Mouse (Mus musculus): ENCODE data around the gene Dmp1. TPM values are rescaled to one million over a fixed set of nuclear protein-coding genes. Genes with fewer than 3 reads are reported as not detected.

Gene Dmp1
- polyA plus RNA-seq, 1 experiment from 2014 or later: 1.00 TPM

DNA sequence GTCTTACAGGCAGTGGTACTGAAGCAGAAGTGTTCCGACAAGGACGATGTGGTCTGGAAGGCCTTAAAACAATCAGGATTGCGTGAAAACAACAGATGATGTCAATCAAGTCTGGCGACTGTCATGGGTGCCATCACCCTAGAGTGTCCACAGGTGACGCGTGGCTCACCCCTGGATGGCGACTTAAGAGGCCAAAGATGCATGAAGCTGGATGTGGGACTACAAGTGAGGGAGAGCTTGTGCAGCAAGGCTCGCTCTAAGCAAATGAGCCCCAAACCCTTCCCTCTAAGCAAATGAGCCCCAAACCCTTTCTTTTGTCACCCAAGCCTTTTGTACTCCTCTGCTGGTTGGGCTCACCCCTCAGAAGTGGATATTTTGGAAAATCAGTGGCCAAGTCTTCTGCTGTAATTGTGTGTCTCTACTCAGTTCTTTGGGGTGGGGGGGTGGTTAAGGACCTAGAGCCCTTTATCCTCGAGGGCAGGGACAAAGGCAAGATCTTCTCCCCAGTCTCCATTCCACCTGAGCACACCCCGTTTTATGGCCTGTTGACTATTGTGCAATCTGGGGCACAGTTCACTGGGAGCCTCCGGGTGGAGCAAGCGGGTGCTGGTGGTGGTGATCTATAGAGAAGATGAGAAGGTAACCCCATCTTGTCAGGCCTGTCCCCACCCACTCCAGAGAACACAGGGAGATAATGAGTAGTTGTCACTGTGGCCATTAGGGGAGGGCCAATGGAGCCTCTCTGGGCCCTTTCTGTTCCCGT lies 60.8 kb downstream of the Dmp1 start:
- H3K4me1 ChIP-seq: no peaks in the 10 kb centered on the region
- no peak overlapping the region for H3K9ac ChIP-seq
- no peaks in the 10 kb centered on the region for H3K9me3 ChIP-seq
- H3K4me2 ChIP-seq: no peak overlapping the region
- H3K4me3 ChIP-seq: no peak overlapping the region
- no peaks in the 10 kb centered on the region for H3K36me3 ChIP-seq
- no peak for ATAC-seq (ENCODE audit: insufficient number of reproducible peaks, insufficient read depth, low FRiP score, low TSS enrichment, low read depth)
- no peaks in the 10 kb centered on the region for H3K27me3 ChIP-seq
- H3K27ac ChIP-seq: no peak overlapping the region
- 86% methylated on average over 13 of the region's 13 CpGs for WGBS

Other genes starting within 250 kb of the Dmp1 start
- gene Hsd17b13, start 225.2 kb upstream of the Dmp1 start, polyA plus RNA-seq (2015; fragmentation: Nextera tagmentation; extraction: Ambion mirVana): 0.54 TPM in 1 of 2 replicates, not detected in the other
- gene Hsd17b11, start 180.7 kb upstream of the Dmp1 start, polyA plus RNA-seq (2015; fragmentation: Nextera tagmentation; extraction: Ambion mirVana): 2.8 and 3.6 TPM in 2 replicates
- gene Nudt9, start 156.3 kb upstream of the Dmp1 start, polyA plus RNA-seq (2015; fragmentation: Nextera tagmentation; extraction: Ambion mirVana): 63.0 and 64.0 TPM in 2 replicates
- not detected in 2 replicates for gene Gm17660, start 125.0 kb upstream of the Dmp1 start, polyA plus RNA-seq (2015; fragmentation: Nextera tagmentation; extraction: Ambion mirVana)
- 46.6 and 53.7 TPM in 2 replicates for gene Sparcl1, start 88.9 kb upstream of the Dmp1 start, polyA plus RNA-seq (2015; fragmentation: Nextera tagmentation; extraction: Ambion mirVana)
- 0.04 TPM in 1 of 2 replicates, not detected in the other for gene Dspp, start 31.9 kb upstream of the Dmp1 start, polyA plus RNA-seq (2015; fragmentation: Nextera tagmentation; extraction: Ambion mirVana)
- gene Ibsp, start 96.6 kb downstream of the Dmp1 start, polyA plus RNA-seq (2015; fragmentation: Nextera tagmentation; extraction: Ambion mirVana): 239 and 390 TPM in 2 replicates
- gene Mepe, start 122.7 kb downstream of the Dmp1 start, polyA plus RNA-seq (2015; fragmentation: Nextera tagmentation; extraction: Ambion mirVana): not detected in 2 replicates
- 6.1 and 9.8 TPM in 2 replicates for gene Spp1, start 232.5 kb downstream of the Dmp1 start, polyA plus RNA-seq (2015; fragmentation: Nextera tagmentation; extraction: Ambion mirVana)

Measured in embryonic facial prominence, embryonic 13.5 days (tissue).